Mouse (Mus musculus) c-Kit-positive CD71-positive TER-119-positive erythroid progenitor cells, embryonic 14.5 days (primary cell): ENCODE data around the gene Smim24.
A peak's percentile ranks its signal among the peaks of the same experiment; 100 is the strongest.

Source experiments
- DNase-seq: peaks from one replicate; pipeline ENCODE4 v3.0.0-alpha.2; 2013; ENCODE audit warnings: low spot score

Smim24 gene

GRCm38 (mm10) chr10:81422661-81423217 is 29.9 kb downstream of the Smim24 start:
- DNase-seq: no peak

GRCm38 (mm10) chr10:81423476-81424245 is 30.8 kb downstream of the Smim24 start:
- no peak for DNase-seq

DNA sequence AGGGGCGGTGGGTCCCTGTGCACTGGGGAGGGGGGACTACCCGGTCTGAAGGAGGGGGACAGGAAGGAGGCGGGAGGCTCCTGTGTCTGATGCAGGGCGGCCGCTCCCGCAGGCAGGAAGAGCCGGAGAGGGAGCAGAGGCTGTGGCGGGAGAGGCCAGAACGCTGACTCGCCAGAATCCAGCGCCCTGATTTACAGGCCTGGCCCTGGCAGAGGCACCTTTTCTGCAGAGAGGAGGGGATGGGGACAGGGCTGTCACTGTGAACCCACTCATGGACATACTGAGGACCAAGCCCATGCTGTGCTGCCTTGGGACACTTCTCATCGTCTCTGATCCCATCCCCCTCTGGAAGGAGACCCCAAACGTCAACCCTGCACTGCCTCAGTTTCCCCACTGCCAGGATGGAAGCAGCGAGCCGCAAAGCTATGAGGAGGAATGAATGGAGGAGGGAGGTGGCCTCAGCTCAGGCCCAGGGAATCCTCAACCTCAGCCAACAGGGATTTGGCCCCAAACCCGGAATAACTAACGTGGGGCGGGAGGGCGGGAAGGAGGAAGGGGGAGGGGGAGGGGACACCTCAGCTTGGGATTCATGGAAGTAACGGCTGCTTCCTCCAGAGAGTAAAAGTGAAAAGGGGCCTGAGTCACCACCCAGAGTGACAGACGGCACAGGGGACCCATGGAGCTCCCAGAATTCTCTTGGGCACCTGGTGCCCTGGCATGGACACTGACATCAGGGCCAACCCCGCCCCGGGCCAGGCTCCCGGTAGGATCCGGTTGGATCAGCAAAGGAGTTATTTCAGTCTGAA is 31.6 kb downstream of the Smim24 start:
- DNase-seq: no peak

DNA sequence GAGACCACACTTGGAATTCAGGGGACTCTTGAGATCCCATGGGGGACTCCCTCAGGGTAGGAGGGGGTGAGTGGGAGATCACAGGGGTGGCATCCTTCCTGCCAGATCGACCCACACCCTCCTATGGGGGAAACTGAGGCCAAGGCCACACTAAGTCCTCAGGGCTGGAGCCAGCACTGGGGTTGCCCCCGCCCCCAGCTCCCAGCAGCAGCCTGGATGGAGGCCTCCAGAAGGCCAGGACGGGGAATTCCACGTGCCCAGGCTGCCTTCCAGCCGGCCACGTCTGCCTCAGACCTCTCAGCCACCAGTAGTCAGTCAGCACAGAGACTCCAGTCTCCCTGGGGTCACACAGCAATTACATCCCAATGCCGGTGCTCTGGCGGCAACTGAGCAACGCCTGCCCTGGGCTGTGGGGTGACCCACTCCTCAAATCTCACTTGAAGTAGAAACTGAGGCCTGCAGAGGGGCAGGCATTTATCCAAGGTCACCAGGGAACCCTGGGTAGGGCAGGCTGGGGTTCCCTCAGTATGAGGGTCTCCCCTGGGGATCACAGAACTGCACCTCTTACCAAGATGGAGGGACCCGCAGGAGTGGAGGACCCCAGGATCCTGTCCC is 32.5 kb downstream of the Smim24 start:
- DNase-seq: no peak

- no peak for DNase-seq
Measured at GRCm38 (mm10) chr10:81426081-81426671, 33.3 kb downstream of the Smim24 start.

GRCm38 (mm10) chr10:81426897-81427296 is 34.0 kb downstream of the Smim24 start:
- no peak for DNase-seq

- no peak for DNase-seq
Measured at GRCm38 (mm10) chr10:81427327-81427726, 34.5 kb downstream of the Smim24 start.

DNA sequence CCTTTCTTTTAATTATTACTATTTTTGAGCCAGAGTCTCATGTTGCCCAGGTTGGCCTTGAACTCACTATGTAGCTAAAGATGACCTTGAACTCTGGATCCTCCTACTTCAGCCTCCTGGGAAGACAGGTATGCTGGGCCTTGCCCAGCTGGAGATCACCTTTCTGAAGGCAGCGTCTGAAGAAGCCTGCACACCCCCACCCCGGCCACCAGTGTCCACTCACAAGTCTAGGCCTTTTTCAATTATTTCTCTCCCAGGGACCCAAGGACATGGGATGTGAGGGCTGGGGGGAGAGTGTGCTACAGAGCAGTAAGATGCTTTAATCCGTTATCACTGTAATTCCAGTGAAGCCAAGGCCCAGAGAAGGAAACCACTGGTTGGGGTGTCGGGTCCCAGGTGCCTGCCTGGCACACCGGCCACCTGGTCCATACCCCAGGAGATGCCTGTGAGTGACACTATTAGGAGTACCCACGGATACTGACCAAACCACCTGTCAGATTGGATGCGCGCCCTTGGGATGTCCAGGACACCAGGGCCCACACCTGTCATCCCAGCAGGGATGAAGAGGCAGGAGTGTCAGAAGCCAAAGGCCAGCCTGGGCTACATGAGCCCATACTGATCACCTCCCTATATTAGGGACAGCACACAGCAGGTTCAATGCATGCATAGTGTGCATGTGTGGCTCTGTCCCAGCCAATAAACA is 35.1 kb downstream of the Smim24 start:
- DNase-seq: no peak

- no peak for DNase-seq
Measured at GRCm38 (mm10) chr10:81428507-81428870, 35.6 kb downstream of the Smim24 start.

GRCm38 (mm10) chr10:81429092-81429491 is 36.2 kb downstream of the Smim24 start:
- DNase-seq: no peak

DNA sequence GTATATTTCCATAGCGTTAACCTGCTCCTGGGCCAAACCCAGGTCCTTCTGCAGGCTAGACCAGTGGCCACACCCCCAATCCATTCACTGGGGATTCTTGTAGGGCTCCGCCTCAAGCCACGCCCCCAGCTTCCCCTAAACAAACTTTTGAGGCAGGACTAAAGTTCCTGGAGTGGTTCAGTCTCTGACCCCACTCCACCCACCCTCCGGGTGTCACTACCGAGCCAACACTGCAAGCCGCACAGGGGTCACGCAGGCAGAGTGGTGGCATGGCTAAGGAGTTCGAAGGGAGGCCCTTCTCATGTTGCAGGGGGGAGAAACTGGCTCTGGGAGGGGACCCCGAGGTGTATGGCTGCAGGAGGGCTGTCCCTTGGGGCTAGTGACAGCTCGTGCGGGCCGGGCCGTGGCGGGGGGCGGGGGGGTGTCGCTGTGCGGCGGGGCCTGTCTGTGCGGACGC is 36.8 kb downstream of the Smim24 start:
- peak; percentile 82 for DNase-seq

DNA sequence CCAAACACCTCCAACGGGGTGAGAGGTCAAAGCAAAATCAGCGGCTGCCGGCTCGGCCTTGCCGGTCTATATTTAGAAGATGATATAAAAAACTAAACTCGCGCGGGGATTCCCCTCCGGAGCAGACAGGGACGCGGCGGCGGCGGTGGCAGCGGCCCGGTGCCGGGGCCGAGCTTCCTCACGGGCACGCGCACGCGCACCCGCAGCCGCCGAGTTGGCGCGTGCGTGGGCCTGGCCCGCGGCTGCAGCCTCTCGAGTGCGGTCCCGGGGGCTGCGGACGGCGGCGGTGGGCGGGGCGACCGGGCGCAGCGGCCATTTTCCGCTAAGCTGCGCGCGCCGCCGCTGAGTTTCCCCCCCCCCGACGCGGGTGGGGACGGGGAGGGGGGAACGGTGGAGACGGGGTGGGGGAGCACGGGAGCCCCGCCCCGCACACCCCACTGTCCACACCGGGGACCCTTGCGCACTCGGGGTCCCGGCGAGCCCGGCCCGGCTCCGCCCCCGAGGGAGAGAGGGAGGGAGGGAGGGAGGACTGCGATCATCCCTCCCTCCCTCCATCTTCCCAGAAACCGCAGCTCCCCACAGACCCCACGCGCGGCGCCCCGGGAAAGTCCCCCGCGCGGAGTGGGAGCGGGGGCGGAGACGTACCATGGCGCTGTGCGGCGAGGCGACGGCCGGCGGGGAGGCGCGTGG is 37.4 kb downstream of the Smim24 start:
- peak; percentile 47 for DNase-seq

DNA sequence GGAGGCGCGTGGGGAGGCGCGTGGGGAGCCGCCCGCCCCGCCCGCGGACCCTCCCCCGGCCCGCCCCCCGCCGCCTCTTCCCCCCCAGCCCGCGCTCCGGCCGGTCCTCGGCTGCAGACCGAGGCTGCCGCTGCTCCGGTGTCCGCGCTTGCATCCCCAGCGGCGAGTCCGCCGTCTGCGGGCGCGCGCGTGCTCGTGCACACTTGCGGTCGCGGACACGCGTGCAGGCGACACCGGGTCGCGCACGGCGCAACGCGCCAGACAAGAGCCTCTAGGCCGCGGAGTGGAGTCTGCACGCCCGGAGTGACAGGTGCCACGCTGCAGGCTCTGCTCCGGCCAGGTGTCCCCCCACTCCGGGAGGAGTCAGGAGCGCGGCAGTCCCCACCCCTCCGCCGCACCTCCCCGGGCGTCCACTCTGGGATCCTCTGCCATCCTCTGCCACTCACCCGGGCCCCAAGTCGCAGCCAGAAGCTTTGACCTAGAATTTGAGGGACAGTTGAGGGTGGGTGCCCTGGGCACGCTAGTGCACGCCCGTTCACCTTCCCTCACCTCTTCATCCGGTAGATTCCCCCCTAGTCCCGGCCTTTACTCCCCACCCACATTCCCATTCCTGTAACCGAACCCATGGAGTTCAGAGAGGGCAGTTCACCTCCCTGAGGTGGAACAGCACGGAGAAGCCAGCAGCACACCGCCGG is 38.1 kb downstream of the Smim24 start:
- DNase-seq: no peak

DNA sequence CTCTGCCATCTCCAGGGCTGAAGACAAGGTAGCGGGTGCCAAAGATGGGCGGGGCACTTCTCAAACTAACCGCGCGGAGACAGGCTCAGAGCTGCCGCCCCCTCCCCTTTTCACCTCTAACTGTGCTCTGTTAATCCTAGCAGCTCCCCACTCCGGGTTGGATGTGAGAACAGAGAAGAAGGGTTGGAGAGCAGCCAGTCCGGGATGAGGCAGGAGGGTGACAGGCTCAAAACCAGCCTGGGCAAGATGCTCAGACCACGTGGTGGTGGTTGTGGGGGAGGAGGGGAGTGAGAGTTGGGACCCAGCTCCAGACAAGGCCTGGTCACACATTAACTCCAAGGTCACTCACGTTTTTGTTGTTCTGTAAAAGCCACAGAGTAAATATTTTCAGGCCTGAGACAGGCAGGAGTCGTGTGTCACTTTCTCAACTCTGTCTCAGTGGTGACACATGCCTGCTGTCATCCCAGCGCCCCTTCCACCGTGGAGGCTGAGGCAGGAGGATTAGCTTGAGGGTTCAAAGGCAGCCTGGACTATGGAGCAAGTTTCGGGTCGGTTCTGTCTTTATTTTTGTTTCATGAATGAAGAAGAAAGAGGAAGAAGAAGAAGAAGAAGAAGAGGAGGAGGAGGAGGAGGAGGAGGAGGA is 38.8 kb downstream of the Smim24 start:
- DNase-seq: no peak

DNA sequence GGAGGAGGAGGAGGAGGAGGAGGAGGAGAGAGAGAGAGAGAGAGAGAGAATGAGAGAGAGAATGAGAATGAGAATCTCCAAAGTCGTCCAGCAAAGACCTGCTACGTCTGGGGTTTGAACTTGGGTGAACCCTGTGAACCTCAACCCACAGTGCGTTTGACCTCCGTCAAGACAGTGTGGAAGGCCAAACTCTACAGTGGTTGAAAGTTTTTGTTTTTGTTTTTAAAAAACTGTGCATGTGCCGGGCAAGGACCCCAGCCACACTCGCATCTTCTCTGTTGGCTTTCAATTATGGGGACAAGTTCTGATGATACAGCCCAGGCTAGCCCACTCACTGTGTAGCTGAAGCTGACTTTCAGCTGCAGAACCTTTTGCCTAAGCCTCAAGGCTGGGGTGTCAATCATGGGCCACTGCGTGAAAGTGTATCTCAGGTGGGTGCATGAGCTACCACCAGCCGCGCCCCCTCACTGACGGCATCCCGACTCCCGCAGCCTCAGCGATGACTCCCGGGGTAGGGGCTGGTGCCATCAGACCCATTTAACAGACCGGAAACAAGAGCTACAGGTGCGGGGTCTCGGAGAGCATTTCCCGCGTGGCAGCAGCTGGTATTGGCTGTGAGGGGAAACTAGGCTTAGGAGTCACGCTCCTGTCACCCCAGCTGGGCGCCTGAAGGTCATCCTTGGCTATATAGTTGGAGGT is 39.5 kb downstream of the Smim24 start:
- no peak for DNase-seq

DNA sequence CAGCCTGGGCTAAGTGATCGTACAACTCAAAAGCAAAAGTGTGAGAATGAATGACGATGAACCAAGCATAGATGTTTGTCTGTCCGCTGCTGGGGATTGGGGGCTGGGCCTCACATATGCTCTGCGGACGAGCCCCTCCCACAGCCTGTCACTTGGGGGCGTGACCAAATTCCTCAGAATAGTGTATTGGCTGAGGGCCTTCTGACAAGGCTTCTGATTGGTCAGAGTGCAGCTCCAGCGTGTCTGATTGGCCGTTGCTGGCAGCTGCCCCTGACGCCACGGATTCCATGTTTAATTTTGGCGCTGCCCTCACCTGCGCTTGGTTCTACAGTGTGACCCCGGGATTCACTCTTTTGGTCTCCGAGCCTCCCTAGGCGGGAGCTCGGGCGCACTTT is 40.0 kb downstream of the Smim24 start:
- DNase-seq: peak; percentile 84

GRCm38 (mm10) chr10:81433541-81434289 is 40.9 kb downstream of the Smim24 start:
- no peak for DNase-seq
